Mouse (Mus musculus): ENCODE data around the gene Hoxd1.

The Hoxd1 gene

GRCm38 (mm10) chr2:74762522-74763244 is at the start of gene Hoxd1:
Hoxd1 (plus strand) TSS chr2:74762980.
- DNase-seq = no peak

GRCm38 (mm10) chr2:74713239-74714150 is 49.3 kb upstream of the Hoxd1 start:
- DNase-seq = no peak

GRCm38 (mm10) chr2:74714156-74714789 is 48.5 kb upstream of the Hoxd1 start:
- DNase-seq = no peak

- no peak for DNase-seq
Measured at GRCm38 (mm10) chr2:74714881-74715280, 47.9 kb upstream of the Hoxd1 start.

- DNase-seq = peak; percentile 71 to 74
Measured at GRCm38 (mm10) chr2:74715504-74716241, 47.1 kb upstream of the Hoxd1 start.

DNA sequence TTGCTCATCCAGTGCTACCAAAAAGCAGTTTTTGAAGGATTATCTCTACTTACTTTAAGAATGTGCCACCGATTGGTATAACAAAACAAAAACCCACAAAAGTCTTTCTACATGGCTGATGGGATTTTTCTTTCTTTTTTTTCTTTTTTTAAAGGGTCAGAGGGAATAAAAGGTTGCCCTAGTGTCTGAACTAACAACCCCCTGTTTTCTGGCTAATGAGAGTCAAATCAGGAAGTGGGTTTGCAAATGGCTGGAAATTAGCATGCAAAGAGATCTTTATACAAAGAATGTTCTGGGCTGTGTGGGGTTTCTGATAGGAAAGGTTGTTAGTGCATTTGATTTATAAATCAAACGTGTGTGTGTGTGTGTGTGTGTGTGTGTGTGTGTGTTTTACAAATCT is 42.4 kb upstream of the Hoxd1 start:
- DNase-seq = no peak

DNA sequence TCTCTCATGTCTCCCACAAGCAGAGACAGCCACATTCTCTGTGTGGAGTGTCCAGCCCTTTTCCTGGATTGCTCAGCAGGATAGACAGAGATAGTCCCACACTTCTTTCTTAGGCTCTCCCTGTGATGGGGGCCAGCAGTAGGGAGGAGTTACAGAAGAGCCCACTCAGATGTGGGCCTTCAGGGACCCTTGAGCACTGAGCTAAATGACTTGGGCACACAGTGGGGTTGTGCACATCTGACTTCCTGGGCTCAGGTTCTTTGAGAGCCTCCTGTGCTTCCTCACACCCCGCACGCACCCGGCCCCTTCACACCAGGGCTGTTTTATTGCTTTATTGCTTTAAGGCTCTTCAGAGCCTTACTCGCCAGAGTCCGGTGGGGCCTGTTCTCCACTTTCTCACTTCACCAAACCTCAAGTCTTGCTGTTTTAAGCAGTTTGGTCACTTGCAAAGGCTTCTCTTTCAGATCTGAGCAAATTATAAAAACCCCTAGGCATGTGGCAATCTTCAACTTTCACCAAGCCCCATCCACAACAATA is 41.8 kb upstream of the Hoxd1 start:
- no peak for DNase-seq

DNA sequence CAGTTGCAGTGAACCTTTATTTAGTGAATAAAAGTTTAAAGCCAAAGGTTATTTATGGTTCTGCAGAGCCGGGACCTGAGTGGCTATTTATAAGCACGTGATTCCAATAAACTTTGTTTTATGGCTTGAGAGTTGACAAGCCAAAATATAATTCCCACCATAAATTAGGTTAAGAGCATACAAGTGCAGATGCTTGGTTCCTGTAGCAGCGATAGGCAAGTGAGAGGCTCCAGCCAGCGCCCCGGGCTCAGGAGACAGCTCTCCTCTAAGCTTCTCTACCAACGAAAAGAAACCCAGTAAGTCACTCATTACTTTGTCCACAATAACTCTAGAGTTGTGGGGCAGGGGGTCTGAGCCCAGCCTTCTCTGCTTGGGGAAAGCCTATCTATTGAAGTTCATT is 40.9 kb upstream of the Hoxd1 start:
- DNase-seq = no peak

- DNase-seq = no peak
Measured at GRCm38 (mm10) chr2:74722949-74723348, 39.8 kb upstream of the Hoxd1 start.

- no peak for DNase-seq
Measured at GRCm38 (mm10) chr2:74724244-74725015, 38.4 kb upstream of the Hoxd1 start.

DNA sequence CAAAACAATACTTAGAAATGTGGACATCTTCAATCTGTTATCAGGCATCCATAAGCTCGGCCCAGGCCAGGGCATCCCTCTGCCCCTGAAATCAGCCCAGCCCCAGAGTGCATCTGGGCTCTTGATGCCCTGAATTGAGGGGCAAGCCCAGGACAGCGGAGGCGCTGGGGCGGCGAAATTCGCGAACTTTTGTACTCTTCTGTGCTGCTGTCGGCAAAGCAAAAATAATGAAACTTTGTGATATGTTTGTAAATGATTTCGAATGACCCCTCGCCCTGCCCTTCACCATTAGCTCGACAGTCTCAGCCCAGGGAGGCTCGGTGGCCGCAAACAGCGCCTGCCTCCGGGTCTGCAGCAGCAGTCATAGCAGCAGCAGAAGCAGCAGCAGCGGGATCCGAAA is 37.6 kb upstream of the Hoxd1 start:
- DNase-seq = no peak

DNA sequence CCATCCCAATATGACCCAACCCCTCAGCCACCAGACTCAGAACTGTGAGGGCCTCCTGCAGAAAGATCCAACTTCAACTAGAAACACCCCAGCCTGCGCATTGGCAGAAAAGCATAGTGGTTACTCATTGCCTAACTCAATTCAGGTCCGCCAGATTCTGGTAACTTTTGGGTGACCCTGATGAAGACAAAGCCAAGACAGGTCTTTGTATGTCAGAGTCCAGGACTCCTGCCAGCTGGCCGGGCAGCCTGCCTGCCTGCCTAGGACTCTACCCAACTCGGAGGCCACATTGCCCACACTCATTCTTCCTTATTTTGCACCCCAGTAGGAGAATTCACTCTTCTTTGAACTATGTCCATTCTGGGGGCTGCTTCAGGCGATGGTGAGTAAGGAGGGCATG is 36.2 kb upstream of the Hoxd1 start, which contains the start of gene Gm28230:
TSS of gene Gm28230 (plus strand) at position 178 of the 400 bp plus-strand sequence.
- no peak for DNase-seq

DNA sequence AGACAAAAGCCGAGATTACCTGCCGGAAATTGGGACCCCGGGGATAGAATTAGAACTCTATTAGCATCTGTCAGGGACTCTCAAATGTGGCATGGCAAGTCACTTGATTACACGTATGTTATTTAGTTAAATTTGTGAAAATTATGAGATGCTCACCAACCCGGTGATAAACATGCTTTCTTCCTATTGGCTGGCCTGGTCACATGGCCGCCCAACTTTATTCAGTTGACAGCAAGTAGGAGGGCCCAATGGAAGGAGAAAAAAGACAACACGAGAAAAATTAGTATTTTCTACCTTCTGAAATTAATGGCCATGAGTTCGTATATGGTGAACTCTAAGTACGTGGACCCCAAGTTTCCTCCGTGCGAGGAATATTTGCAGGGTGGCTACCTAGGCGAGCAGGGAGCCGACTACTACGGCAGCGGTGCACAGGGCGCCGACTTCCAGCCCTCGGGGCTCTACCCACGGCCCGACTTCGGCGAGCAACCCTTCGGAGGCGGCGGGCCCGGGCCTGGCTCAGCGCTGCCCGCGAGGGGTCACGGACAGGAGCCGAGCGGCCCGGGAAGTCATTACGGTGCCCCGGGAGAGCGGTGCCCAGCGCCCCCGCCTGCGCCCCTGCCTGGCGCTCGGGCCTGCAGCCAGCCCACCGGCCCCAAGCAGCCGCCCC is 35.7 kb upstream of the Hoxd1 start:
- DNase-seq = no peak

GRCm38 (mm10) chr2:74727640-74728302 is 35.0 kb upstream of the Hoxd1 start:
- DNase-seq = no peak

- no peak for DNase-seq
Measured at GRCm38 (mm10) chr2:74728303-74728680, 34.5 kb upstream of the Hoxd1 start.

GRCm38 (mm10) chr2:74730331-74730730 is 32.4 kb upstream of the Hoxd1 start:
- no peak for DNase-seq

DNA sequence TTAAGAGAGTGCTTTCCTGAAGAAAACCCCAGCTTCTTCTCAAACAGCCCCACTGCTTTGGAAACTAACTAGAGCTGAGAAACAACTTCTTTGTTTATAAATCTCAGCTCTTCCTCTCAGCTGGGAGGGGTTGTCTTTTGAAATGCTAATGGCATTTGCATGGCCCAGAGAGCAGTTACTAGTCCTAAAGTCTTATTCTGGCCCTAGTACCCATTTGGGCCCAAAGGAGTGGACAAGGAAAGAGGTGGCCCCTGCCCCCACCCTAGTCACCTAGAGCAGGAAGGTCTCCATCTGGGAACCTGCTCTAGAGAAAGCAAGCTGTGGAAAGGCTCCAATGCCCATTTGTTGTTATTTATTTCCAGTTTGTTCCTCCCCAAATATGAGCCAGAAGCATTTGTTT is 31.7 kb upstream of the Hoxd1 start:
- no peak for DNase-seq

- no peak for DNase-seq
Measured at GRCm38 (mm10) chr2:74731799-74732512, 30.8 kb upstream of the Hoxd1 start.

GRCm38 (mm10) chr2:74732513-74733316 is 30.1 kb upstream of the Hoxd1 start:
- no peak for DNase-seq

Data from thymus, postnatal 36 days (tissue).